Mouse (Mus musculus) B cell, adult 67 days (primary cell): ENCODE data around the gene Sult1d1. TPM values are rescaled to one million over a fixed set of nuclear protein-coding genes. Genes with fewer than 3 reads are reported as not detected.

Experiments used
- total RNA-seq, 2 experiments: library from RNA; stranded (reverse); gene quantifications; 4 replicates each; pipeline ENCODE4 v1.2.4; 2023

The Sult1d1 gene
- not detected for total RNA-seq

DNA sequence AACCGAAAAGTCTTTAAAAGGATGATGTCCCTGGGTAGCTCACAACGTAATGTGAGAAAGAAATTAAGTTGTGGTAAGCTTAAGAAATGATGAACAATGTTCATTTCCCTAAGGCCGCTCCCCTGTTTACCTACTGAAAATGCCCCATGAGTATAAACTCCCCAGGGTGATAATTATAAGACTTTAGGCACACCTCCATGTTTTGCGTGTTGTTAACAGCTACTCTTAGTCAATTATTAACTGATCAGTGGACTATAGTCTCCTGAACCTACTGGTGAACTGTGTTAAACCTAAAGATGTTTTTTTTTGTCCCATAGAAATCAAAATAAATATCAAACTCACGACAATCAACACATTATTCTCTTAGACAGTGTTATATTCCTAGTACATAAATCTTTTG lies at the start of gene Sult1d1:
Gene Sult1d1, minus strand, starts transcription at position 183 of the 400 bp plus-strand sequence.

GRCm38 (mm10) chr5:87591494-87591893 lies 22.7 kb upstream of the Sult1d1 start, which contains the start of gene Sult1e1:
Gene Sult1e1, minus strand, starts transcription at chr5:87591594.

DNA sequence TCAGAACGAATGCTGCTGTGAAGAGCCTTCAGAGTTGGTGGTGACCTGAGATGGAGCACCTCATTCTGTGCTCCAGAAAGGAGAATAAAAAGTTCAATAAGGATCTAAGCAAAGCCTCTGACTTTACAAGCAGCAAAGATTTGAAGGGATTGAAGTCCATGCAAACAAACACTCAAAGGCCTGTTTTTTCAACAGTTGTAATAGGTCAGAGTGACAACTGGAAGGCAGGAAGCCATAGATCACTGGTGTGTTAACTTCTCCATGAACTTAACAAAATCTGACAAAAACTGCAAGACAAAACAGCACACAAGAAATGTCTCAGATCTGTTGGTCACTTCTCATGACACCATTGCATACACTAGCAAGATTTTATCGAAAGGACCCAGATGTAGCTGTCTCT lies 30.7 kb downstream of the Sult1d1 start, which contains the start of gene Sult1b1:
Gene Sult1b1, minus strand, starts transcription at position 85 of the 400 bp plus-strand sequence.

Other genes with a start within 250 kb of the Sult1d1 start
- not detected for gene Ugt2a3, start 231.8 kb downstream of the Sult1d1 start, total RNA-seq
- not detected for gene Ugt2b38, start 144.8 kb downstream of the Sult1d1 start, total RNA-seq
- not detected for gene Ugt2a2, start 86.8 kb downstream of the Sult1d1 start, total RNA-seq
- gene Gm43638, start 82.2 kb downstream of the Sult1d1 start, total RNA-seq: not detected
- gene Ugt2a1, start 78.2 kb downstream of the Sult1d1 start, total RNA-seq: not detected
- not detected for gene Sult1b1, start 30.8 kb downstream of the Sult1d1 start, total RNA-seq
- not detected for gene Sult1e1, start 22.6 kb upstream of the Sult1d1 start, total RNA-seq
- not detected for gene Csn1s1, start 97.2 kb upstream of the Sult1d1 start, total RNA-seq
- gene Csn2, start 130.6 kb upstream of the Sult1d1 start, total RNA-seq: not detected
- gene Csn1s2a, start 205.5 kb upstream of the Sult1d1 start, total RNA-seq: not detected
- gene Csn1s2b, start 239.1 kb upstream of the Sult1d1 start, total RNA-seq: not detected